Mouse (Mus musculus) embryonic facial prominence, embryonic 12.5 days (tissue): Measurements from ENCODE around the gene Tfcp2l1. TPM values are rescaled to one million over a fixed set of nuclear protein-coding genes. Genes with fewer than 3 reads are reported as not detected.

ENCODE experiments used
- ATAC-seq: fragments of 200-750 bp; cut with Nextera tagmentation; 2 replicates; pipeline ENCODE4 v1.8.0; 2017; ENCODE audit not compliant: insufficient number of reproducible peaks, insufficient read depth, low FRiP score, low TSS enrichment
- H3K27ac ChIP-seq: fragments of 300-500 bp; sonication (generic); 2 replicates; pipeline ENCODE4 v1.5.1; 2016; ENCODE audit warnings: mild to moderate bottlenecking
- H3K27me3 ChIP-seq: fragments of 300-500 bp; sonication (generic); 2 replicates; pipeline ENCODE4 v1.6.1; 2016; ENCODE audit warnings: mild to moderate bottlenecking, moderate library complexity
- H3K36me3 ChIP-seq: fragments of 300-500 bp; sonication (generic); 2 replicates; pipeline ENCODE4 v1.6.1; 2016; ENCODE audit warnings: mild to moderate bottlenecking
- H3K4me1 ChIP-seq: fragments of 300-500 bp; sonication (generic); 2 replicates; pipeline ENCODE4 v1.6.1; 2016
- H3K4me2 ChIP-seq: fragments of 300-500 bp; sonication (generic); replicated peaks from 2 replicates; pipeline ENCODE4 v1.6.1; 2016; ENCODE audit warnings: mild to moderate bottlenecking, moderate library complexity
- H3K4me3 ChIP-seq: fragments of 300-500 bp; sonication (generic); 2 replicates; pipeline ENCODE4 v1.5.1; 2016; ENCODE audit warnings: mild to moderate bottlenecking
- H3K9ac ChIP-seq: fragments of 300-500 bp; sonication (generic); 2 replicates; pipeline ENCODE4 v1.6.1; 2016; ENCODE audit warnings: mild to moderate bottlenecking, moderate library complexity
- H3K9me3 ChIP-seq: fragments of 300-500 bp; sonication (generic); 2 replicates; pipeline ENCODE4 v1.6.1; 2016; ENCODE audit warnings: mild to moderate bottlenecking, moderate library complexity
- WGBS: fragments of 180-500 bp; shearing (Covaris S2); methylation state at CpG from one replicate; pipeline ENCODE4 v1.1.7; 2016; 5-methylcytosine and 5-hydroxymethylcytosine counted together
- polyA plus RNA-seq: library from polyadenylated mRNA; unstranded; fragments of >200 nt; fragmentation: Nextera tagmentation; extraction: Ambion mirVana; gene quantifications from 2 replicates; pipeline ENCODE4 v1.2.1, GENCODE M21; 2016

The Tfcp2l1 gene
- polyA plus RNA-seq, 1 experiment from 2014 or later = 0.17 TPM

DNA sequence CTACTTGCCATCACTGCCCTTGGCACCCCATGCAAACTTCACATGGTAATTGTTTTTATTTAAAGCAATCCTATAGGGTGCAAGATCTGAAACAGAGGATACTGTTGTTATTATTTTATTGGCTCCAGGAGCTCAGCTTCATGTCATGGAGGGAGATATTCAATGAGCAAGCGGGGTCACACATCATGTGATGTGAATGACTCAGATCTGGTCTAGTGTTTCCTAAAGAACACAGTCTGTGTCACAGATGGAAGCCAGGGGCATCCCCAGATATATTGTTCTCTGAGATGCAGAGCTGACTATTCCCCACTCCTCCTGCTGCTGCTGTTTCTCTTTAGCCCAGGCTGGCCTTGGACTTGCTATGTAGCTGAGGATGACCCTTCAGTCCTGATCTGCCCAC, 72.2 kb downstream of the Tfcp2l1 start:
- no peaks in the 10 kb centered on the region for H3K9me3 ChIP-seq
- no peaks in the 10 kb centered on the region for H3K27me3 ChIP-seq
- H3K27ac ChIP-seq = no peak overlapping the region
- H3K4me2 ChIP-seq = no peak overlapping the region
- H3K4me1 ChIP-seq = no peaks in the 10 kb centered on the region
- no peak for ATAC-seq
- H3K4me3 ChIP-seq = no peak overlapping the region
- 95% methylated on average over 1 of the region's 1 CpGs for WGBS
- no peak overlapping the region for H3K9ac ChIP-seq
- H3K36me3 ChIP-seq = no peaks in the 10 kb centered on the region

DNA sequence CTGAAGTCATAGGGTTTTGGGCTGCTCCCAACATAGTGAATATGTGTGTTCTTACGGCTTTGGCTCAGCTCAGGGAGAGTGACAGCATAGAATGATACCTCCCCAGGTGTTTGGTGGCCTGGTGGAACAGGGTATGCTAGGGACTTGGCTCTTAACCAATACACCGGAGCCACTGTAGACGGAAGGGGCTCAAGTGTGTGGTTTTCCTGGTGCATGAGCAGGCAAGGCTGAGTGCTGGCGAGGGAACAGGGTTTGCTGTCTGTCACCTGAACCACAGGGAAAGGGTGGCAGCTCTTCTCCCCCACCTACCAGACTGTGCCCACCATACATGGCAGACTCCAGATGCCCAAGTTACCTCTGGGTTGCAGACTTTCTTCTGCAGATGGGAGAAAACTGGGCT, 83.9 kb downstream of the Tfcp2l1 start:
- no peak for ATAC-seq
- WGBS = 88% methylated on average over 4 of the region's 4 CpGs
- no peak overlapping the region for H3K9ac ChIP-seq

DNA sequence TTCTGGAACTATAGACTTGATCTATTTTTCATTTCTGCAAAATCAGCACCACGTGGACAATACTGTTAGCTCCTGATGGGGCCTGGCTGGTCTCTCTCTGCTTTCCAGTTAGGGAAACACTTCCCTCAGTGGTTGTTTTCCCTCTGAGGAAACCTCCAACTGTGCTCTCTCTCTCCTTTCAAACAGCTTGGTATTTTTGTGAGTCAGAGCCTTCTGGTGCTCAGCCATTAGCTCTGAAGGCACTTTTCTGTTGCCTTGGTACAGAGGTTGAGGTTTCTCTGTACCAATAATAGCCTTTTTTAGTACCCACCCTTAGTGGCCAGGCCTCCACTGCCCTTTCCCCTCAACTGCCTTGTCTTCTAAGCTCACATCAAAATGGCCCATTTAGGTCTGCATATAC, 88.5 kb downstream of the Tfcp2l1 start:
- H3K4me2 ChIP-seq = no peak overlapping the region
- no peak overlapping the region for H3K9ac ChIP-seq
- no peak overlapping the region for H3K27ac ChIP-seq
- no peak for ATAC-seq
- H3K4me1 ChIP-seq = no peaks in the 10 kb centered on the region
- no peaks in the 10 kb centered on the region for H3K36me3 ChIP-seq
- no peaks in the 10 kb centered on the region for H3K27me3 ChIP-seq
- H3K9me3 ChIP-seq = no peaks in the 10 kb centered on the region
- 66% methylated on average over 1 of the region's 1 CpGs for WGBS
- H3K4me3 ChIP-seq = no peak overlapping the region

More for the DNA sequence above, 83.9 kb downstream of the Tfcp2l1 start:
- H3K36me3 ChIP-seq = no peaks in the 10 kb centered on the region
- no peaks in the 10 kb centered on the region for H3K4me1 ChIP-seq
- no peak overlapping the region for H3K4me3 ChIP-seq
- no peak overlapping the region for H3K4me2 ChIP-seq
- H3K27ac ChIP-seq = no peak overlapping the region
- H3K9me3 ChIP-seq = no peaks in the 10 kb centered on the region
- no peaks in the 10 kb centered on the region for H3K27me3 ChIP-seq

DNA sequence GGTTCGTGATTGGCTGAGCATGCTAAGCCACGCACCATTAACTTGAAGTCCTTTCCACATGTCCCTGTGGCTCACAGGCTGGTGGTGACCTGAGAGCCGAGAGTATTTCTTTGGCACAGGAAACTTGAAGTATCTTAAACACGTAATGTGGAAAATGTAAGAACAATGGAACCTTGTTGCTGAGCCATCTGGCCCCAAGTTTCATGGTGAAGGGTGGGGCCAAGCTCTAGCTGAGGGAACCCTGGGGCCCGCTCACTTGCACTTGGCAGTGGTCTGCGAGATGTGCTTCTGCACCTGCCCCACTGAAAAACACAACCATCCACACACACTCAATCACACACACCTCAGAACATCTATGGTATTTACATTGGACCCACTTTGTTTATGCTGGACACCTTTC, 90.3 kb downstream of the Tfcp2l1 start:
- Histone ChIP-seq H3K27ac (no peak overlapping the region), H3K36me3 (no peaks in the 10 kb centered on the region), H3K4me2 (no peak overlapping the region), H3K4me3 (no peak overlapping the region), H3K9me3 (no peaks in the 10 kb centered on the region), H3K9ac (no peak overlapping the region), H3K4me1 (no peaks in the 10 kb centered on the region), H3K27me3 (no peaks in the 10 kb centered on the region)
- ATAC-seq = no peak
- WGBS = 74% methylated on average over 6 of the region's 6 CpGs

DNA sequence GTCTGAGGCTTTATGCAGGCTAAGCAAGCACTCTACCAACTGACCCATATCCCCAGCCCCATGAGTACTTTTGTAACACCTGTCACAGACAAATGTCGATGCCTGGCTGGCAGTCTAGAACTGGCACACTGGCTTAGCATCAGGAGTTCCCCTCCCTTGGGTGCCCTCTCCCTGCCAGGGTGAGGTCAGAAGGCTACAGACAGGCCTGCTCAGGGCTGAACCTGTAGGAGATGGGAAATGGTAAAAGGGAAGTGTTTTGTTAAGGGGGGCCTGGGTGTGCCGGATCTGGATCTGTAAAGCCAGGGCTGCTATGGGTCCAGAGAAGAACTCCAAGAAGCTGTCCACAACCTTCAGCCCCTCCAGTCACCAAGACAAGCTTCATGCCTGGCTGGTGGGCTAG, 92.0 kb downstream of the Tfcp2l1 start:
- Histone ChIP-seq H3K9me3 (no peaks in the 10 kb centered on the region), H3K36me3 (no peaks in the 10 kb centered on the region), H3K9ac (no peak overlapping the region), H3K4me2 (no peak overlapping the region), H3K27me3 (no peaks in the 10 kb centered on the region), H3K4me3 (no peak overlapping the region), H3K27ac (no peak overlapping the region), H3K4me1 (no peaks in the 10 kb centered on the region)
- WGBS = 77% methylated on average over 2 of the region's 2 CpGs
- ATAC-seq = no peak

DNA sequence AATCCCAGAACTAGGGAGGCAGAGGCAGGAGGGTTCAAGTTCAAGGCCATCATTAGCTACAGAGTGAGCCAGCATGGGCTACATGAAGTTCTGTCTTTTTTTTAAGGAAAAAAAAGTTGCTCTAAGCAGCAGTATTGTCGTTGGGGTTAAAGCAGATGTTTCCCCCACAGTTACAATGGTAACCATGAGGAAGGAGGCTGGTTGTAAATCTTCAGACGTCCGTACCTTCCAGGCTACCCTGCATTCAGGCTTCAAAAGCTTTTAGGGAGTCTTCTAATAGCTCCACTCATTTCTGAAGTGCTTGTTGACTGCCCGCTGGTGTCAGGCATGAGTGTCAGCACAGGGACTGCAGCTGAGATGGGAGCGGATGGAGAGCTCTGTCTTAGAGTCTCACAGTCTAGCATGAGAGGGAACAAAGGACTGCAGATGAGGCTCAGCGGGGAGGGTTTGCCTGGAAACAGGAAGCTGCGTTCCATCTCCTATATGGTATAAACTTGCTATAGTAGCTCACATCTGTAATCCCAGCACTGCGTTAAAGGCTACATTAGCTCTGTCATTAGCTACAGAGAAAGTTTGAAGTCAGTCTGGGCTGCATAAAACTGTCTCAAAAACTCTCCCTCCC, 92.8 kb downstream of the Tfcp2l1 start:
- Histone ChIP-seq H3K36me3 (no peaks in the 10 kb centered on the region), H3K9ac (no peak overlapping the region), H3K4me1 (no peaks in the 10 kb centered on the region), H3K27ac (no peak overlapping the region), H3K4me2 (no peak overlapping the region), H3K27me3 (no peaks in the 10 kb centered on the region), H3K9me3 (no peaks in the 10 kb centered on the region), H3K4me3 (no peak overlapping the region)
- ATAC-seq = no peak
- 61% methylated on average over 8 of the region's 8 CpGs for WGBS

DNA sequence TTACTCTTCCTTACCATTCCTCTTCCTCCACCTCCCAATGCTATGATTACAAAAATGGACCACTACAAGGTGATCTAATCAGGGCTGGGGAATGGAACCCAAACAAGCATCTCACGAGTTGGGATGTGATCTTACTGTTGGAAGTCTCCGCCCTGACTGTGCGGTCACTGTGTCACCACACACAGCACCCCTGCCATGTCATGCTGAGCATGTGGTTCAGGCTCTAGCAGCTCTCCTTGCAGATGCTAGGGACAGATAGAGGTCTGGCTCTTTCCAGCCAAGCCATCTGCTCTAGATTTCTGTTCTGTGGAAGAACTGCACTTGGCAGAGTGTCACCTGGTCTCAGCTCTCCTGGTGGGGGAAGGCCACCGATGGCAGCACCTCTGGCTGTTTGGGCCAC, 99.3 kb downstream of the Tfcp2l1 start:
- Histone ChIP-seq H3K36me3 (no peaks in the 10 kb centered on the region), H3K4me3 (no peak overlapping the region), H3K27me3 (no peaks in the 10 kb centered on the region), H3K4me1 (no peaks in the 10 kb centered on the region), H3K9ac (no peak overlapping the region), H3K9me3 (no peaks in the 10 kb centered on the region), H3K27ac (no peak overlapping the region), H3K4me2 (no peak overlapping the region)
- whole genome bisulfite sequencing = 76% methylated on average over 4 of the region's 4 CpGs
- no peak for ATAC-seq

DNA sequence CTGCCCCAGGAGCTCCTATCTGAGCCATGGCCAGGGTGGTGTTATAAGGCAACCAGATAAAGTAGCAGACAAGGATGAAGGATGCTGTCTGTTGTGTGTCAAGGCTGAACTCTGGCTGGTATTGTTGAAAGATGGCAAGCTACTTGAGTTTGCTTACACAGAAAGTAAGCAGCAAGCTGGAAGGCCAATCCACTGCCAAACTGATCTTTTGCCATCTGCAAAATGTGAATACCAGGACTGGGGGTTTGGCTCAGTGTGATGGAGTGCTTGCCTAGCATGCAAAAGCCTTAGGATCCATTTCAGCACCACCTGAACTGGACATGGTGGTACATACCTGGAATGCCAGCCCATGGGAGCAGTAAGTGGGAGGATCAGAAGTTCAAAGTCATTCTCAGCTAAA, 101.1 kb downstream of the Tfcp2l1 start:
- Histone ChIP-seq H3K27ac (no peak overlapping the region), H3K9me3 (no peaks in the 10 kb centered on the region), H3K4me2 (no peak overlapping the region), H3K27me3 (no peaks in the 10 kb centered on the region), H3K4me1 (no peaks in the 10 kb centered on the region), H3K4me3 (no peak overlapping the region), H3K9ac (no peak overlapping the region), H3K36me3 (no peaks in the 10 kb centered on the region)
- ATAC-seq = no peak

Other genes starting within 250 kb of the Tfcp2l1 start
- 79.7 and 81.1 TPM in 2 replicates for gene Clasp1, start 238.9 kb upstream of the Tfcp2l1 start, polyA plus RNA-seq